Mouse (Mus musculus): ENCODE results near the gene Usp22. TPM values are rescaled to one million over a fixed set of nuclear protein-coding genes. Genes with fewer than 3 reads are reported as not detected.

Gene Usp22
- total RNA-seq, 2 experiments from 2014 or later = 55.1 to 57.6 TPM

DNA sequence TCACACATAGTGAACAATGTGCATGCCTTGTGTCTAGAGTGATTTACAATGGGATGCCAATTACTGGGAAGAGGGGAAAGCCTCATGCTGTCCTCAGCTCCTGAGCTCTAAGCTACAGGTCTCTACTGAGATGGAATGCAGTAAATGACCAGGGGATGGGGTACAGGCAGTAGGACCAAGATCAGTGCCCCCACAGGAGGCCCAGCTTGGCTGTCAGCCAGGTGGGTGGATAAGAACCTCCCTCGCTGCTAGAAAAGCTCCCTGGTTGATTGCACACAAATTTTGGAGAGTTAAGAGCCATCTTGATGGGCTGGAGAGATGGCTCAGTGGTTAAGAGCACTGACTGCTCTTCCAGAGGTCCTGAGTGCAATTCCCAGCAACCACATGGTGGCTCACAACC, 63.9 kb downstream of the Usp22 start:
- intact Hi-C loops (cut with DNase I) = no loop called here
- no peak for DNase-seq

DNA sequence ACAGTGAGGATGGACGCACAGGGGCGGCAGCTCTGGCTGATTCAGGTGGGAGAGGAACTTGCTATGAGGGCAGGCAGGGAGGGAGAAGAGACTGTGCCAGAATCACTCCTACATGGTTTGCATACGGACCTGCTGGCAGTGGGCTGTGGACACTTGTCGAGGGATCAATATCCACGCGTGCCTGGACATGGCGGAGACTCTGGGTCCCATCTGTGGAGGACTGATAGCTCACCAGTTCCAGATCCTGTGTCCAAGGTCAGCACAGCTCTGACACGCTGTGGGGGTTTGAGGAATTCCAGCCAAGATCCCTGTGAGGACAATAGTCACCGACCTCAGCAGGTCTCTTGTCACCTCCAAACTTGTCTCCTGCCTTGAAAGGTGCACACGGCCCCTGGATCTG, 64.7 kb downstream of the Usp22 start:
- intact Hi-C loops (cut with DNase I) = no loop called here
- DNase-seq = no peak

DNA sequence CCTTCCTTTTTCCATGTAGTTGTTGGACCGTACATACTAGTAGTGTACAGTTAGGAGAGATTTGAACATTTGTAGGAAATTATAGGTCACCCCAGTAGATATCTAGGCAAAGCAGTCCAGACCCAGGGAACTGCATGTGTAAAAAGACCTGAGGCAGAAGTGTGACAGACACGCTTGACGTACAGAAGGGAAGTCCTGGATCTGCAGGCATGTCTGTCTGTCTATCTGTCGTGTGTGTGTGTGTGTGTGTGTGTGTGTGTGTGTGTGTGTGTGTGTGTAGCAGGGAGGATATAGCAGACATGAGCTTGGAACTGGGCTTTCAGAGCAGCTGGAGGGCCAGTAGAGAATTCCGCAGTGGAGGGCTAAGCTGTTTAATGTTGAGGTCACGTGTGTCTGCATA, 65.1 kb downstream of the Usp22 start:
- DNase-seq = no peak
- intact Hi-C loops (cut with DNase I) = loop anchor here (10.0 kb wide), 1 partner anchor 395 kb away; the partner anchor contains the start of gene B9d1

DNA sequence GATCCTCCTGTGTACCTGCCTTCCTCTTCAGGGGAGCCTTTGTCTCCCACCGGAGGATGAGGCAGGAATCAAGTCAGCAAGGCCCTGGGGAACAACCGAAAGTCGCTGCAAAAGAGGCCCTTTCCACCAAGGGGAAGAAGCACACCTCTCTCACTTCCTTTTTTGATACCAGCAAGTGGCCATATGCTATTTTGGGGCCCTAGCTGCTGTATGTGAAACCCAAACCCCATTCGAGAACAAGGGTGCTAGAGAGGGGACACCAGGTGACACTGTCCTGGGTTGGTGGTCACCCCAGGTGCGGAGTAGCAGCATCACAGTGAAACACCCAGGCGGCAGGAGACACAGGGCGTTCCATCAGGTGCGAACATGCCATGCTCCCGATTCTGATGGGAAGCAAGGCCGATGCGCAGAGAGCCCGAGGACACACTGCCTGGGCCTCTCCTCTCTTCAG, 65.9 kb downstream of the Usp22 start:
- intact Hi-C loops (cut with DNase I) = loop anchor here (10.0 kb wide), 1 partner anchor 396 kb away; the partner anchor contains the start of gene B9d1
- DNase-seq = no peak

DNA sequence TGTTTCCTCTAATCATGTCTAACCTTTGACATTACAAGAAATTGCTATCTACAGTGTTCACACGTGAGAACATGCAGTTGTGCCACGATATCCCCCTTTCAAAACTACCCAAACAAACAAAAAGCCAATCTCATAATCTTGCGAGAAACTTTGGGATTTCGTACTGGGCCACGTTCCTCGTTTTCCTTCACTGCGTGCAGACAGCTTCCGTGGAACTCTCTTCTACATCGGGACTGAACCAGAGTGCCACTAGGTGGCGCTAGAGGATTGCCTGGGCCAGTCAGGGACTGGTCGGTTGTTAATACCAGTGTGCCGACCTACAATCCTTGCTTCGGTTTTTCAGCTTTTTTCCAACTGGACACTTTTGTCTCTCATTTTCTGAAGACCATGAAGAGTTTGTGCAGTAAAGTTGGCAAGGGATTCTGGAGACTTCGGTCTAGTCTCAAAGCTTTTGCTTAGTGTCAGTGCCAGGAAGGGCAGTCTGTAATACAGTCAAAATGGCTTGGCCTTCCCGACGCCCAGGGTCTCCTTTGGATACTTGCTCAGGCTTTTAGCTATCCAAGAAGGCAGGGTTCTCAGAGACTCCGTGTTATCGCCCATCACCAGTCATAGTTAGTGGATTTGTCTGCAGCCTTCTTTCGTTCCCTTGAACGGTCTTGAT, 70.5 kb downstream of the Usp22 start:
- DNase-seq = peak; percentile 89 to 94
- intact Hi-C loops (cut with DNase I) = loop anchor here (1.0 to 10.0 kb wide), 4 partner anchors 51 to 400 kb away; partner anchors contain the start of gene B9d1

DNA sequence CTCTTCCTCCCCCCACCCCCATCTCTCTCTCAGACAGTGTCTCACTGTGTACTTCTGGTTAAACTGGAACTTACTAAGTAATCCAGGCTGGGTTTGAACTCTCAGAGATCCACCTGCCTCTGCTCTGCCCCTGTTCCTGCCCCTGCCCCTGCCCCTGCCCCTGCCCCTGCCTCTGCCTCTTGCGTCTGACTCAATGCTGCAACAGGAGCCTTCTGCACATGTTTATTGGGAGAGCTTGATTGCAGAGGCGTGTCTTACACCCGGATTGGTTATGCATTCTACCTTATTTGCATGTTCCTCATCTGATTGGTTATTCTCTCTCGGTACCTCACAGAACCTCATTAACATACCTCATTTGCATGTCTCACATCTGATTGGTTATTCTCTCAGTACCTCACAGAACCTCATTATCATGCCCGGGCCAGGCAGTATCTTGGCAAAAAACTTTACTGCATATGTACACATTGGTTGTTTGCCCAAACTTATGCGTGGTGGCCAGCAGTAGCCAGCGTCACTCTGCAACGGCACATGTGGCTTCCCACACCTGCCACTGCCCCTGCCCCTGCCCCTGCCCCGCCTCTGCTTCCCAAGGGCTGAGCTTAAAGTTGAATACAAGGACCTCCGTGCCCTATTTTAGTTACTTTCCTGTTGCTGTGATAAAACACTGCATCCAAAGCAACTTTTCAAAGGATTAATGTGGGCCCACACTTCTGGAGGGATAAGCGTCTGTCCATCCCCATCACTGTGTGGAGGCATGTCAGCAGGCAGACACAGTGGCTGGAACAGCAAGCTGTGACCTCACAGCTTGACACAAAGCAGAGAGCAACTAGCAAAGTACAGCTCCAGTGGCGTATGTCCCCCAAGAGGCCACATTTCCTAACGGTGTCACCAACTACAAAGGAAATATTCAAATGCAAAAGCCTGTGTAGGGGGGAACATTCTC, 72.2 kb downstream of the Usp22 start:
- intact Hi-C loops (cut with DNase I) = loop anchor here (5.0 to 10.0 kb wide), 2 partner anchors 130 to 402 kb away; partner anchors contain the start of gene B9d1
- DNase-seq = no peak

Other genes with a start within 250 kb of the Usp22 start
- gene Map2k3, start 243.0 kb downstream of the Usp22 start, total RNA-seq (2021) = 10 to 100 TPM; 56.2 to 57.1 TPM
- gene Kcnj12, start 152.5 kb downstream of the Usp22 start, total RNA-seq (2021) = 10 to 100 TPM; 20.6 to 24.7 TPM
- 1 to 10 TPM in 1 of 2 experiments, under 1 TPM in 1; 0.91 to 1.0 TPM for gene Tnfrsf13b, start 48.3 kb downstream of the Usp22 start, total RNA-seq (2021)
- under 1 TPM; 0.45 to 0.89 TPM for gene Aldh3a1, start 32.5 kb upstream of the Usp22 start, total RNA-seq (2021)
- 10 to 100 TPM; 47.0 to 48.4 TPM for gene Aldh3a2, start 92.4 kb upstream of the Usp22 start, total RNA-seq (2021)
- gene Slc47a2, start 167.8 kb upstream of the Usp22 start, total RNA-seq (2021) = under 1 TPM; 0.10 TPM
- 10 to 100 TPM; 34.7 to 35.6 TPM for gene Slc47a1, start 203.3 kb upstream of the Usp22 start, total RNA-seq (2021)